Mouse (Mus musculus): ENCODE results near the gene A430033K04Rik. TPM values are rescaled to one million over a fixed set of nuclear protein-coding genes. Genes with fewer than 3 reads are reported as not detected.

Gene A430033K04Rik
- polyA plus RNA-seq, 1 experiment from 2014 or later, result 22.6 TPM

- H3K27ac ChIP-seq (replicated peaks; ENCODE audit: low read depth, low read length), result no peak overlapping the region
Observed at GRCm38 (mm10) chr5:138689254-138689653, 66.6 kb downstream of the A430033K04Rik start.

DNA sequence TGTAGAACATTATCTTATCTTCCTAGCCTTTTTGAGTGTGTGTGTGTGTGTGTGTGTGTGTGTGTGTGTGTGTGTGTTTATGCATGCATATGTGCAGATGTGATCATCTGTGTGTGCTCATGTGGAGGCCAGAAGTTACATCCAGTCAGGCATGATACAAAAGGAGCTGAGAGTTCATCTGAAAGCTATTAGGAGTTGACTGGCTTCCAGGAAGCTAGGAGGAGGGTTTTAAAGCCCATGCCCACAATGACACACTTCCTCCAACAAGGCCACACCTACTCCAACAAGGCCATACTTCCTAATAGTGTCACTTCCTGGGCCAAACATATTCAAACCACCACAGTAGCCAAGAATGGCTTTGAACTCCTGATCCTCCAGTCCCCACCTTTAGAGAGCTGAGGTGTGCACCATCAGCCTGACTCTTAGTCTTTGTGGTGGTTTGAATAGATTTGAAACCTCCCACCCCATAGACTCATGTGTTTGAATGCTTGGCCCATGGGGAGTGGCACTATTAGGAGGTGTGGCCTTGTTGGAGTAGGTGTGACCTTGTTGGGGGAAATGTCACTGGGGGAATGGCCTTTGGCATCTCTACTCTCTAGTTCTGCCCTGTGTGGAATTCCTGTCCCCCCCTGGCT, 70.4 kb downstream of the A430033K04Rik start:
- DNase-seq (no peak), ATAC-seq (ENCODE audit: low FRiP score, low TSS enrichment) (no peak)
- H3K36me3 ChIP-seq (ENCODE audit: control insufficient read depth, insufficient read depth, low read length), result no peaks in the 10 kb centered on the region
- no peak overlapping the region for H3K4me2 ChIP-seq (ENCODE audit: low read length)
- H3K27ac ChIP-seq (replicated peaks; ENCODE audit: low read depth, low read length), result no peak overlapping the region
- no peak overlapping the region for H3K9ac ChIP-seq (replicated peaks; ENCODE audit: low read length)
- H3K4me3 ChIP-seq (replicated peaks; ENCODE audit: low read depth, low read length), result no peak overlapping the region
- no peaks in the 10 kb centered on the region for H3K27me3 ChIP-seq (ENCODE audit: control insufficient read depth, insufficient read depth, low read length)
- 0 out of 2 replicates have a peak, but pooled peaks cover 2% of the 10 kb centered on the region for H3K4me1 ChIP-seq (ENCODE audit: control insufficient read depth, insufficient read depth, low read length)
- H3K9me3 ChIP-seq (ENCODE audit: control insufficient read depth, low read length), result no peaks in the 10 kb centered on the region

More at GRCm38 (mm10) chr5:138689254-138689653, 66.6 kb downstream of the A430033K04Rik start:
- Histone ChIP-seq H3K36me3 (ENCODE audit: control insufficient read depth, insufficient read depth, low read length) (no peaks in the 10 kb centered on the region), H3K4me3 (replicated peaks; ENCODE audit: low read depth, low read length) (no peak overlapping the region), H3K9ac (replicated peaks; ENCODE audit: low read length) (no peak overlapping the region), H3K4me1 (ENCODE audit: control insufficient read depth, insufficient read depth, low read length) (0 out of 2 replicates have a peak, but pooled peaks cover 2% of the 10 kb centered on the region), H3K4me2 (ENCODE audit: low read length) (no peak overlapping the region), H3K9me3 (ENCODE audit: control insufficient read depth, low read length) (no peaks in the 10 kb centered on the region), H3K27me3 (ENCODE audit: control insufficient read depth, insufficient read depth, low read length) (no peaks in the 10 kb centered on the region)
- ATAC-seq (ENCODE audit: low FRiP score, low TSS enrichment) (no peak), DNase-seq (peak; percentile 5)
- WGBS, result 71% methylated on average over 5 of the region's 5 CpGs

DNA sequence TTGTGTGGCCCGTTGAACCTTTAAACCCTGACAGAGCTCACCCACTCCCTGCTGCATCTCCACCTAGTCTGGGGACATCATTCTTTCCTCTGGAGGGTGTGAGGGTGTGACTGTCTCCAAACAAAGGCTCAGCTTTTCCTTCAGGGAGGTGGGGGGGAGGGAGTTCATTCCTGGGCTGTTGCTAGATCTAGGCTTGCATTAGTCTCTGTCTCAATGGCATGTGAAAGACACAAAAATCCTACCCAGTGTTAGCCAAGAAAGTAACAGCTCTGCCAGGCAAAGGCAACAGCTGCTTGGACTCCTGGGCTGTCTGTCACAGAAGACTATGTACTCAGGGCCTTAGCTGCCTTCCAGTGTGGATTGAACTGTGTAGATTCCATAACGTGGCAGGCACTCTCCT, 71.4 kb downstream of the A430033K04Rik start:
- H3K4me3 ChIP-seq (replicated peaks; ENCODE audit: low read depth, low read length), result no peak overlapping the region
- H3K4me2 ChIP-seq (ENCODE audit: low read length), result no peak overlapping the region
- H3K27ac ChIP-seq (replicated peaks; ENCODE audit: low read depth, low read length), result no peak overlapping the region
- no peak overlapping the region for H3K9ac ChIP-seq (replicated peaks; ENCODE audit: low read length)
- DNase-seq (no peak), ATAC-seq (ENCODE audit: low FRiP score, low TSS enrichment) (no peak)
- WGBS, result 66% methylated on average over 2 of the region's 2 CpGs
- no peaks in the 10 kb centered on the region for H3K9me3 ChIP-seq (ENCODE audit: control insufficient read depth, low read length)
- no peaks in the 10 kb centered on the region for H3K27me3 ChIP-seq (ENCODE audit: control insufficient read depth, insufficient read depth, low read length)
- H3K4me1 ChIP-seq (ENCODE audit: control insufficient read depth, insufficient read depth, low read length), result 0 out of 2 replicates have a peak, but pooled peaks cover 2% of the 10 kb centered on the region
- H3K36me3 ChIP-seq (ENCODE audit: control insufficient read depth, insufficient read depth, low read length), result no peaks in the 10 kb centered on the region

DNA sequence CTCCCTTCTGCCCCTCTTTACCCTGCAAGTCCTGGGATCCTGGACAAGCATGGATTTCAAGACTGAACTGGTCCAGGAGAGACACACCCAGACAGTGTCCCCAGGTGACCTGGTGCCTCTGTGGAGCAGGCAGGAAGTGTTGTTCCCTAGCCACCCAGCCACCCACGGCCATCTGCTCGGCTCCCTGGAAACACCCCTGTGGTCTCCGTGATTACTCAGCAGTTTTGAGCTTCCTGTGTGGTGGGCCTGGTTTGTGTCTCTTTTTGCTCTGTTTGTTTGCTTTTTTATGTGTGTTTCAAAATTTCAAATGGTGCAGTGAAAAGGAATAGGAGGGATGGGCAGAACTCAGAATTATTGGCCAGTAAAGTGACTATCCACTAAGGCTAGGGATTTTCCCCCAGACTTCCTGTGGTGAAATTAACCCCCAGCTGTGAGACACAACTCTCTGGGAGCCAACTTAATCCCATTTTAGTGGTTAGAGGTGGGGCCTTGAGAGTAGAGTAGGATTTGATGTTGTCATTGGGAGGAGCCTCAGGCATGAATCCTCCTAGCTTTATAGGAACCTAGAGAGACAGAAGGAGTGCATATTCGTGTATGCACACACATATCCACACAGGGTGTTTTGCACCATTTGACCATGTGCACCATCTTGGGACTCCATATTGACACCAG, 72.0 kb downstream of the A430033K04Rik start:
- ATAC-seq (ENCODE audit: low FRiP score, low TSS enrichment), result no peak
- 62% methylated on average over 4 of the region's 4 CpGs for WGBS

DNA sequence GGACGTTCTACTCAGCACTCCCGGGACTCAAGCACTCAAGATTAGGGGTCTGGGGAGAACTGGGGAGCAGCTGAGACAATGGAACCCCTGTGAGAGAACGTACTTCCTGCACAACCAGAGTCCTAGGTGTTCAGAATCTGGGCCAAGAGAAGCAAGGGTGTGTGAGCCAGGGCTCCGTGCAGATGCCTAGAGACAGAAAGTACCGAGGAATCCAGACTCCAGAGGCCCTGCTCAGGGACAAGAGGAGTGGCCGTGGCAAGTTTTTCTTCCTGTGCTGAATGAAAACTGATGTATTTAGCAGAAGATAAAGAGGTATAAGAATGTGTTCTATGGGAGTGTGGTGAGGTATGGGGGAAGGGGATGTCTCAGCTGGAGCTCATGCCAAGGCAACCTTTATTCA, 74.8 kb downstream of the A430033K04Rik start:
- DNase-seq (no peak), ATAC-seq (ENCODE audit: low FRiP score, low TSS enrichment) (no peak)
- 65% methylated on average over 6 of the region's 6 CpGs for WGBS
- H3K4me1 ChIP-seq (ENCODE audit: control insufficient read depth, insufficient read depth, low read length), result no peaks in the 10 kb centered on the region
- H3K4me2 ChIP-seq (ENCODE audit: low read length), result no peak overlapping the region
- no peak overlapping the region for H3K4me3 ChIP-seq (replicated peaks; ENCODE audit: low read depth, low read length)
- H3K9ac ChIP-seq (replicated peaks; ENCODE audit: low read length), result no peak overlapping the region
- no peaks in the 10 kb centered on the region for H3K36me3 ChIP-seq (ENCODE audit: control insufficient read depth, insufficient read depth, low read length)
- no peaks in the 10 kb centered on the region for H3K27me3 ChIP-seq (ENCODE audit: control insufficient read depth, insufficient read depth, low read length)
- H3K9me3 ChIP-seq (ENCODE audit: control insufficient read depth, low read length), result no peaks in the 10 kb centered on the region
- H3K27ac ChIP-seq (replicated peaks; ENCODE audit: low read depth, low read length), result no peak overlapping the region

More for the DNA sequence above, 72.0 kb downstream of the A430033K04Rik start:
- H3K4me2 ChIP-seq (ENCODE audit: low read length), result no peak overlapping the region
- H3K4me1 ChIP-seq (ENCODE audit: control insufficient read depth, insufficient read depth, low read length), result no peaks in the 10 kb centered on the region
- no peaks in the 10 kb centered on the region for H3K27me3 ChIP-seq (ENCODE audit: control insufficient read depth, insufficient read depth, low read length)
- no peaks in the 10 kb centered on the region for H3K9me3 ChIP-seq (ENCODE audit: control insufficient read depth, low read length)
- H3K36me3 ChIP-seq (ENCODE audit: control insufficient read depth, insufficient read depth, low read length), result no peaks in the 10 kb centered on the region
- no peak for DNase-seq
- no peak overlapping the region for H3K27ac ChIP-seq (replicated peaks; ENCODE audit: low read depth, low read length)
- no peak overlapping the region for H3K4me3 ChIP-seq (replicated peaks; ENCODE audit: low read depth, low read length)
- no peak overlapping the region for H3K9ac ChIP-seq (replicated peaks; ENCODE audit: low read length)

Small RNAs within 50 kb of the gene (microRNA-seq; reads per million reads assigned to microRNA genes)
- not detected for gene Gm24082

Other genes with a start within 250 kb of the A430033K04Rik start
- 81.7 and 83.9 TPM in 2 replicates for gene Zfp157, start 181.4 kb upstream of the A430033K04Rik start, polyA plus RNA-seq (2014; fragmentation: Nextera tagmentation; extraction: Ambion mirVana)
- not detected in 2 replicates for gene 1700123K08Rik, start 58.1 kb upstream of the A430033K04Rik start, polyA plus RNA-seq (2014; fragmentation: Nextera tagmentation; extraction: Ambion mirVana)
- gene Zfp68, start 3.1 kb upstream of the A430033K04Rik start, polyA plus RNA-seq (2014; fragmentation: Nextera tagmentation; extraction: Ambion mirVana), result 94.7 and 108 TPM in 2 replicates
- 51.2 and 56.1 TPM in 2 replicates for gene Fam20c, start 131.7 kb downstream of the A430033K04Rik start, polyA plus RNA-seq (2014; fragmentation: Nextera tagmentation; extraction: Ambion mirVana)
- not detected in 2 replicates for gene Gm5294, start 197.2 kb downstream of the A430033K04Rik start, polyA plus RNA-seq (2014; fragmentation: Nextera tagmentation; extraction: Ambion mirVana)

Measured in midbrain, embryonic 14.5 days (tissue).